16 mouse cellular contexts compared by ENCODE assay signal in genomic region chr8:10445011-10445410, GRCm38 (mm10).
"Had no signal": no experiment of that assay in that cellular context is flagged by ENCODE, and none has a peak within 500 bp of the region (broad histone marks: within the 10 kb centered on the region; RNA-seq: fewer than 3 reads in every experiment).

No protein-coding gene starts in this region.

- DNase-seq: gastrocnemius, postnatal 10 days; gastrocnemius, postnatal 25 days; heart, adult 2 months; heart, postnatal 4 days; kidney, adult 18-20 months; kidney, adult 8-10 months; kidney, postnatal 10 days; kidney, postnatal 25 days; kidney, postnatal 4 days; liver; liver, embryonic 13.5 days; liver, postnatal 0 days had no signal

- ATAC-seq: hindbrain, embryonic 16.5 days; inflammation-experienced regulatory T-cells, adult 6 months; intestine, embryonic 15.5 days; intestine, postnatal 0 days; liver, postnatal 0 days had no signal
